Mouse (Mus musculus): ENCODE results near the gene Ptprh. TPM values are rescaled to one million over a fixed set of nuclear protein-coding genes. Genes with fewer than 3 reads are reported as not detected.

Ptprh gene
- not detected for polyA plus RNA-seq (2014; fragmentation: Illumina TruSeq; extraction: RNeasy Lipid Tissue Mini Kit (QIAGEN cat#74804); ENCODE audit: low read depth, low replicate concordance)

DNA sequence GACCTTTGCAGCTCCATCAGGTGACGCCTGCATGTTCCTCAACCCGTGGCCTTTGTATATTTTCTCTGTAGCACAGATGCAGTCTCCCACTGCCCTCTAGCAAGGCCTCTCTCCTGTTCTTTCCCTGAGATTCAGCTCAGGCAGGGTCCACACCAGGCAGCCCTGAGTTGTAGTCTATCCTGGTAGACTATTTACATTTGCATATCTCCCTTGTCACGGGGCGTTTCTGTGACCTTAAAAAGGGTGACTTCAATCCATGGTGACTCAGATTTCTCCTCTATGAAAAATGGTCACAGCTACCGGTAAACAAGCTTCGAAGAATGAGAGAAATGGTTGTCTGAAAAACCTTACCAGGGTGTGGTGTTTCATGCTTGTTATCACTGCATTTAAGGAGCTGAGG, at the start of gene Ptprh:
Ptprh (minus strand) TSS at position 169 of the 400 bp plus-strand sequence.

DNA sequence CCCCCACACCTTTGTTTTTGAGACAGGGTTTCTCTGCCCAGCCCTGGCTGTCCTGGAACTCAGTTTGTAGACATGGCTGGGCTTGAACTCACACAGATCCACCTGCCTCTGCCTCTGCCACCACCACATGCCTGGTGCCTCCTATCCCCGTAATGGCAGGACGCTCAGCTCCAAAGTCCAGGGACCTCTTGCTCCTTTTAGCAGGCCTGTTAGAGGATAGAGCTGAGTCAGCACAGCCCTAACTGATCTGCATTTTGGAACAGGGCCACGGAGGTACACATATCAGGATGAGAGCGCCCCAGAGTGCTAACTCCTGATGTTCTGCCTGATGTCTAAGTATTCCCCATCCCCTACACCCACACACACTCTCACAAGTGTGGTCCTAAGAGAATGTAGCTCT, 27.2 kb upstream of the Ptprh start, which contains the start of gene Tmem86b:
Tmem86b (minus strand) TSS at position 392 of the 400 bp plus-strand sequence.

DNA sequence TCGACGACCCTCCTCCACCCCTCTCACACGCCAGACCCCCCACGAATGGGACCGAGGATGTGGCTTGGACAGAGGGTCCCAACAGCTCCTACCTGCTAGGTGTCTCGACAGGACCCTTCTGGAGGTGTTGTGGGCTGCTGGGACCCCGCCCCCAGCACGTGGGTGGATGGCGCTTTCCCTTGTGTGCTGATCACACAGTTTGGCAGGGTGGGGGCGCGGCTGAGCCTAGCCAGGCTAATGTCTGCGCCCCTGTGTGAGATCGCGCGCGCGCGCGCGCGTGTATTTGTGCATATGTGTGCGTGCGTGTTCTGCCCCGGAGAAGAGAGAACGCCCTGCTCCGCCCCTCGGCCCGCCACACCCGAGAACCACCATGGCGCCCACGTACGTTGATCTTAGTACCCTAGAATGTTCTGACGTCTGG, 56.6 kb downstream of the Ptprh start, which contains the start of gene Syt5:
Syt5 (minus strand) TSS at position 321 of the 421 bp plus-strand sequence.

DNA sequence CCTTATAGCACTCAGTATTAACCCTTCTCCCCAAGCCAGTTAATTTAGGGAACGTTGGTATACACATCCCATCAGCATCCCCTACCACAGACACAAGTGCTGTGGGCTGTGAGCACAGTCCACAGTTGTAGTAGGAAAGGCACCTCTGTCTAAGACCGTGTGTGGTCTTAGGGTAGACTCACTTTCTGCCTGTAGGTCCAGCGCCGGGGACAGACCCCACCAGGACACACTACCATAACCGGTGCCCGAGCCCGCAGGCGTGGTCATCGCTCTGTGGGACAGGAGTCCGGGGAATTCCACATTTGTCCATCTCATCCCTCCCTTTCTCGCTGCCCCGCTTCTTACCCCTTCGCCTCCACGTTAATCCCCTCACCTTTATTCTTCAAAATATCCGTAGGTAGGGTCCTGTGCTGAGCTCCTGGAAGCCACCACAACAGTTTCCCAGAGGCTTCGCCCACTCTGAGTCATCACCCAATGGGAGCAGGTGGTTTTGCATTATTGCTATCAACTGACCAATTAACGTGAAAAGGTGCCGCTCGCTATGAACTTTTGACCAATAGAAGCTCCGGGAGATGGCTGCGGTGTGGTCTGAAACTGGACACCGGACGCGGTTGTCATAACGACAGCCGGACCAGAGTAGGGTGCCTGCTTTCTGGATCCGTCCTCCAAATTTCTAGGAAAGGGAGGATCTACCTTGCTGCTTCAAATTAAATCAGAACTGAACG, 71.7 kb downstream of the Ptprh start, which contains the start of gene Dnaaf3:
Dnaaf3 (minus strand) TSS at position 449 of the 725 bp plus-strand sequence.

DNA sequence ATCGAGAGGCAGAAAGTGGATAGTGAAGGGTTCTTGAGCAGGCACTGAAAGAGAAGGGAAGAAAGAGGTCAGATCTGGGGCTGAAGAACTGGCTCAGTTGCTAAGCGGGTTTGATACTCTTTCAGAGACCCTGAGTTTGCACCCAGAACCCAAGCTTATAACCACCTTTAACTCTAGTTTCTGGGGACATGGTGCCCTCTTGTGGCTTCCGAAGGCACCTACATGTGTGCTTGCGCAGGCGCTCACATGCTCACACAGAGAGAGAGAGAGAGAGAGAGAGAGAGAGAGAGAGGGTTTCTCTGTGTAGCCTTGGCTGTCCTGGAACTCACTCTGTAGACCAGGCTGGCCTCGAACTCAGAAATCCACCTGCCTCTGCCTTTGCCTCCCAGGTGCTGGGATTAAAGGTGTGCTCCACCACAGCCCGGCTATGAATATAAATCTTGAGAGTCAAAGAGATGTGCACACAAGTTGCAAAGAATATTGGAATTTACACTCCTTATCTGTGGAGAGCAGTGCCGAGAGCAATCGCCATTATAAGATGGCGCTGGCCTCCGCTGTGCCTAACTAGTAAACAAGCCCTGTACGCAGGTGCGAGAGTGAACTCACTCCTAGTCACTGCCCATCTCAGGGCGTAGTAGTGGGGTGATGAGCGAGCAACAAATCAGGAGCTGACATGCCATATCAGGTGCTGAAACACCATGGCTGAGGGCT, 79.5 kb downstream of the Ptprh start, which contains the start of gene Tnni3:
Tnni3 (minus strand) TSS at position 18 of the 711 bp plus-strand sequence.

DNA sequence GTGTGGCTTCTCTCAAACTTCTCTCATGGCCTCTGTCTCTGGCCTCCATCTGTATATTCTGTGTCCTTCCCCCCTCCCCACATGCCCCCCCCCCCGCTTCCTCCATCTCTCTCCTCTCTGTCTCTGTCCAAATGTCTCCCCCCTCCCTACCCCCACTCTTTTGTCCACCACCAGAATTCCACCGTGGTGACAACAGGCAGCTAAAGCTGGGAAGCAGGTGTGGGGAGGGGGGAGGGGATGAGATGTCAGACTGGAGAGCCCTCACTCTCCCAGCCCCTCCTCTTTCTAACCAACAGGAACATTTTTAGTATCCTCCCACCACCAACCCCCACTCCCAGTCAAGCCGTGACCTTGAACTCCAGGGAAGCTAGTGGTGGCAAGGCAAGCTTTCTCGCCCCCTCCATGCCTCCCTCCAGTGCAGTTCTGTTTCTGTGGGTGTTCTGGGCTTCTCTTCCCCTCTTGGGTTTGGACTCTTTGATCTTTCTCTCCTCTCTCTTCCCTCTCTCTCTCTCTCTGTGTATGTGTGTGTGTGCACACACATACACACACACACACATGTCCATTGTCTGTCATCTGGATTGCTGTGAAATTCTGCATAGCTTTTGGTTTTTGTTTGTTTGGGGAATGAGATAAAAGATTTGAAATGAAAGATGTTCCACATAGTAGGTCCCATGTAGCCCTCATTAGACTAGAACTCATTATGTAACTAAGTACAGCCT, 87.3 kb downstream of the Ptprh start, which contains the start of gene Tnnt1:
Tnnt1 (minus strand) TSS at position 51 of the 719 bp plus-strand sequence.

DNA sequence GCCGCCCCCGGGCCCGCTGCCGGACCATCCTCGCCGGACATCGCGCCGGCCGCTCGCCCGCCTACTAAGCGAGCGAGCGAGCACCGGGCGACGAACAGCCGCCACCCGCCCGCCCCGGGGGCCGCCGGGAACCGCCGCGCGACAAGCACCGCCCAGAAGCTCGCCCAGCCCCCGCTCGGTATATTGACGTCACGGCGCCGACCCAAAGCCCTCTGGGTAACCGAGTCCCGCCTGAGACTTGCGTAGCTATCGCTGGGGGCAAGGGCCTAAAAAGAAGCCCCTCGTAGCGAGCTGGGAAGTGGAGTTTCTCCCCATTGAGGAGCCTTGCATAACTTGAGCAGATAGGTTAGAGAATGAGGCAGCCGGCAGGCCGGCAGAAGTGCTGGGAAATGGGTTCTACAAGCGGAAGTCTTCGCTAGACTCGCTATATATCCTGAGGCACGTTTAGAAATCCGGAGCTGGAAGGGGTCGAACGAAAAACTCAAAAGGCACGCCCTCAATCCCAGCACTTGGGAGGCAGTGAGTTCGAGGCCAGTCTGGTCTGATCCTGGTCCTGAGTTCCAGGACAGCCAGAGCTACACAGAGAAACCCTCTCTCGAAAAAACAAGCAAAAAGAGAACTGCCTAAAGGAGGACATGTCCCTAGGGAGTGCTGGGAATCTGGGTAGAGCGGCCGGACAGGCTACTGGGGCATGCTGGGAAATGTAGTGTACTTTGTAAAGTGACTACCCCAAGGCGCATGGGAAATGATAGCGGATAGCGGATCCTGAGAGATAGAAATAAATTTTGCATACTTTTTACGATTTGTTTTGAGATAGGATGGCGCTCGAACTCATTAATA, 102.1 kb downstream of the Ptprh start, which contains the start of gene Ppp1r12c:
Ppp1r12c (minus strand) TSS at position 123 of the 840 bp plus-strand sequence.

Other genes starting within 250 kb of the Ptprh start
- gene Gp6, start 206.3 kb downstream of the Ptprh start, polyA plus RNA-seq (2014; fragmentation: Illumina TruSeq; extraction: RNeasy Lipid Tissue Mini Kit (QIAGEN cat#74804); ENCODE audit: low read depth, low replicate concordance): not detected
- gene Rdh13, start 158.4 kb downstream of the Ptprh start, polyA plus RNA-seq (2014; fragmentation: Illumina TruSeq; extraction: RNeasy Lipid Tissue Mini Kit (QIAGEN cat#74804); ENCODE audit: low read depth, low replicate concordance): 36.9 TPM
- gene Eps8l1, start 143.4 kb downstream of the Ptprh start, polyA plus RNA-seq (2014; fragmentation: Illumina TruSeq; extraction: RNeasy Lipid Tissue Mini Kit (QIAGEN cat#74804); ENCODE audit: low read depth, low replicate concordance): 4.1 TPM
- 103 TPM for gene Ppp1r12c, start 102.4 kb downstream of the Ptprh start, polyA plus RNA-seq (2014; fragmentation: Illumina TruSeq; extraction: RNeasy Lipid Tissue Mini Kit (QIAGEN cat#74804); ENCODE audit: low read depth, low replicate concordance)
- 33.8 TPM for gene Tnnt1, start 87.7 kb downstream of the Ptprh start, polyA plus RNA-seq (2014; fragmentation: Illumina TruSeq; extraction: RNeasy Lipid Tissue Mini Kit (QIAGEN cat#74804); ENCODE audit: low read depth, low replicate concordance)
- 10,656 TPM for gene Tnni3, start 79.8 kb downstream of the Ptprh start, polyA plus RNA-seq (2014; fragmentation: Illumina TruSeq; extraction: RNeasy Lipid Tissue Mini Kit (QIAGEN cat#74804); ENCODE audit: low read depth, low replicate concordance)
- gene Dnaaf3, start 71.6 kb downstream of the Ptprh start, polyA plus RNA-seq (2014; fragmentation: Illumina TruSeq; extraction: RNeasy Lipid Tissue Mini Kit (QIAGEN cat#74804); ENCODE audit: low read depth, low replicate concordance): 7.5 TPM
- gene Syt5, start 56.5 kb downstream of the Ptprh start, polyA plus RNA-seq (2014; fragmentation: Illumina TruSeq; extraction: RNeasy Lipid Tissue Mini Kit (QIAGEN cat#74804); ENCODE audit: low read depth, low replicate concordance): 0.97 TPM
- gene Tmem86b, start 27.4 kb upstream of the Ptprh start, polyA plus RNA-seq (2014; fragmentation: Illumina TruSeq; extraction: RNeasy Lipid Tissue Mini Kit (QIAGEN cat#74804); ENCODE audit: low read depth, low replicate concordance): 7.5 TPM
- gene Ppp6r1, start 55.0 kb upstream of the Ptprh start, polyA plus RNA-seq (2014; fragmentation: Illumina TruSeq; extraction: RNeasy Lipid Tissue Mini Kit (QIAGEN cat#74804); ENCODE audit: low read depth, low replicate concordance): 64.9 TPM
- gene Hspbp1, start 81.0 kb upstream of the Ptprh start, polyA plus RNA-seq (2014; fragmentation: Illumina TruSeq; extraction: RNeasy Lipid Tissue Mini Kit (QIAGEN cat#74804); ENCODE audit: low read depth, low replicate concordance): 37.1 TPM
- 2.1 TPM for gene Brsk1, start 86.6 kb upstream of the Ptprh start, polyA plus RNA-seq (2014; fragmentation: Illumina TruSeq; extraction: RNeasy Lipid Tissue Mini Kit (QIAGEN cat#74804); ENCODE audit: low read depth, low replicate concordance)
- not detected for gene Tmem150b, start 121.2 kb upstream of the Ptprh start, polyA plus RNA-seq (2014; fragmentation: Illumina TruSeq; extraction: RNeasy Lipid Tissue Mini Kit (QIAGEN cat#74804); ENCODE audit: low read depth, low replicate concordance)
- 22.8 TPM for gene Kmt5c, start 136.1 kb upstream of the Ptprh start, polyA plus RNA-seq (2014; fragmentation: Illumina TruSeq; extraction: RNeasy Lipid Tissue Mini Kit (QIAGEN cat#74804); ENCODE audit: low read depth, low replicate concordance)
- gene Cox6b2, start 149.1 kb upstream of the Ptprh start, polyA plus RNA-seq (2014; fragmentation: Illumina TruSeq; extraction: RNeasy Lipid Tissue Mini Kit (QIAGEN cat#74804); ENCODE audit: low read depth, low replicate concordance): 10.7 TPM
- gene Fam71e2, start 167.3 kb upstream of the Ptprh start, polyA plus RNA-seq (2014; fragmentation: Illumina TruSeq; extraction: RNeasy Lipid Tissue Mini Kit (QIAGEN cat#74804); ENCODE audit: low read depth, low replicate concordance): not detected
- not detected for gene Il11, start 178.8 kb upstream of the Ptprh start, polyA plus RNA-seq (2014; fragmentation: Illumina TruSeq; extraction: RNeasy Lipid Tissue Mini Kit (QIAGEN cat#74804); ENCODE audit: low read depth, low replicate concordance)
- not detected for gene Tmem190, start 178.9 kb upstream of the Ptprh start, polyA plus RNA-seq (2014; fragmentation: Illumina TruSeq; extraction: RNeasy Lipid Tissue Mini Kit (QIAGEN cat#74804); ENCODE audit: low read depth, low replicate concordance)
- gene Tmem238, start 185.6 kb upstream of the Ptprh start, polyA plus RNA-seq (2014; fragmentation: Illumina TruSeq; extraction: RNeasy Lipid Tissue Mini Kit (QIAGEN cat#74804); ENCODE audit: low read depth, low replicate concordance): 6.3 TPM
- 392 TPM for gene Rpl28, start 188.8 kb upstream of the Ptprh start, polyA plus RNA-seq (2014; fragmentation: Illumina TruSeq; extraction: RNeasy Lipid Tissue Mini Kit (QIAGEN cat#74804); ENCODE audit: low read depth, low replicate concordance)
- gene Ube2s, start 208.5 kb upstream of the Ptprh start, polyA plus RNA-seq (2014; fragmentation: Illumina TruSeq; extraction: RNeasy Lipid Tissue Mini Kit (QIAGEN cat#74804); ENCODE audit: low read depth, low replicate concordance): 101 TPM
- gene Shisa7, start 240.7 kb upstream of the Ptprh start, polyA plus RNA-seq (2014; fragmentation: Illumina TruSeq; extraction: RNeasy Lipid Tissue Mini Kit (QIAGEN cat#74804); ENCODE audit: low read depth, low replicate concordance): not detected